Mouse (Mus musculus) layer of hippocampus, adult 18-20 months (tissue): ENCODE measurements around the gene Trpm3. TPM values are rescaled to one million over a fixed set of nuclear protein-coding genes. Genes with fewer than 3 reads are reported as not detected.

Experiments
- DNase-seq, 2 experiments: peaks; one replicate each; pipeline ENCODE4 v3.0.0; 2022; ENCODE audit warnings: low spot score in 2 of 2
- total RNA-seq, 2 experiments: library from RNA; stranded (reverse); gene quantifications; 2 replicates each; pipeline ENCODE4 v1.2.3; 2021

Trpm3 gene
- total RNA-seq, 2 experiments from 2014 or later, result 56.8 to 61.7 TPM

- DNase-seq, result peak; percentile 78 to 95
Observed at GRCm38 (mm10) chr19:22915868-22916642, 777.2 kb downstream of the Trpm3 start.

GRCm38 (mm10) chr19:22916643-22917344, 777.9 kb downstream of the Trpm3 start:
- DNase-seq, result peak; percentile 84 to 96

GRCm38 (mm10) chr19:22917345-22917735, 778.5 kb downstream of the Trpm3 start:
- DNase-seq, result no peak

GRCm38 (mm10) chr19:22920949-22921348, 782.1 kb downstream of the Trpm3 start:
- DNase-seq, result no peak

GRCm38 (mm10) chr19:22922871-22923670, 784.2 kb downstream of the Trpm3 start:
- no peak for DNase-seq

GRCm38 (mm10) chr19:22925284-22925683, 786.4 kb downstream of the Trpm3 start:
- DNase-seq, result no peak

GRCm38 (mm10) chr19:22926753-22927152, 787.9 kb downstream of the Trpm3 start:
- DNase-seq, result no peak

- no peak for DNase-seq
Observed at GRCm38 (mm10) chr19:22928366-22928765, 789.5 kb downstream of the Trpm3 start.

GRCm38 (mm10) chr19:22929768-22930167, 790.9 kb downstream of the Trpm3 start:
- peak in 1 of 2 experiments; percentile 41 for DNase-seq

- DNase-seq, result peak in 1 of 2 experiments; percentile 60
Observed at GRCm38 (mm10) chr19:22930368-22930834, 791.6 kb downstream of the Trpm3 start.

- no peak for DNase-seq
Observed at GRCm38 (mm10) chr19:22931006-22931405, 792.2 kb downstream of the Trpm3 start.

- DNase-seq, result peak; percentile 47 to 72
Observed at GRCm38 (mm10) chr19:22935067-22935466, 796.2 kb downstream of the Trpm3 start.

GRCm38 (mm10) chr19:22938848-22939724, 800.2 kb downstream of the Trpm3 start:
- no peak for DNase-seq

GRCm38 (mm10) chr19:22939836-22940235, 801.0 kb downstream of the Trpm3 start:
- DNase-seq, result no peak

GRCm38 (mm10) chr19:22940487-22940886, 801.6 kb downstream of the Trpm3 start:
- peak; percentile 82 to 92 for DNase-seq

GRCm38 (mm10) chr19:22940956-22941355, 802.1 kb downstream of the Trpm3 start:
- DNase-seq, result no peak

GRCm38 (mm10) chr19:22952480-22952879, 813.6 kb downstream of the Trpm3 start:
- no peak for DNase-seq

GRCm38 (mm10) chr19:22953191-22953590, 814.3 kb downstream of the Trpm3 start:
- DNase-seq, result no peak

- DNase-seq, result peak; percentile 54 to 80
Observed at GRCm38 (mm10) chr19:22958414-22958813, 819.6 kb downstream of the Trpm3 start.

GRCm38 (mm10) chr19:22960450-22961265, 821.8 kb downstream of the Trpm3 start:
- DNase-seq, result no peak
